Mouse (Mus musculus) kidney, adult 11 months (tissue): ENCODE measurements around the gene Arid3c.
A peak's percentile ranks its signal among the peaks of the same experiment; 100 is the strongest.
"Not testable (repeated sequence)": the region's sequence is repeated elsewhere in the genome, so short reads cannot be mapped to it uniquely, and the experiment has no call there.

Experiments
- DNase-seq: peaks from one replicate; pipeline ENCODE4 v3.0.0; 2022

The Arid3c gene

DNA sequence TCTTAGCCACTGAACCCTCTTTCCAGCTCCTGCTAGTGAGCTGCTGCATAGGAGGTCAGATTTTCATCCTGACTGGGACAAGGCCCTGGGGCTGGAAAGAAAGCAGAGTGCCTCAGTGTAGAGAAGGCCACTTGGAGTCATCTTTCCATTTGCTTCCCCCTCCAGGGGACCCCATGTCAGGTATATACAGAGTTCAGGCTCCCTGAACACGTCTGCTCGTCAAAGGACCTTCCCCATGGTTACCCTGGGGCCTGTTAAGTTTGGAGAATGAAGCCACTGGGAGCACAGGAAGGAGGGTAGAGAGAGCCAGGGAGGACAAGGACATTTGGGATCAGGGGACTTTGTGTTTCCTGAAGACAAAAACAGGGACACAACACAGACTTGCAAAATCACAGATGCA, 28.7 kb downstream of the Arid3c start:
- not testable (repeated sequence) for DNase-seq

DNA sequence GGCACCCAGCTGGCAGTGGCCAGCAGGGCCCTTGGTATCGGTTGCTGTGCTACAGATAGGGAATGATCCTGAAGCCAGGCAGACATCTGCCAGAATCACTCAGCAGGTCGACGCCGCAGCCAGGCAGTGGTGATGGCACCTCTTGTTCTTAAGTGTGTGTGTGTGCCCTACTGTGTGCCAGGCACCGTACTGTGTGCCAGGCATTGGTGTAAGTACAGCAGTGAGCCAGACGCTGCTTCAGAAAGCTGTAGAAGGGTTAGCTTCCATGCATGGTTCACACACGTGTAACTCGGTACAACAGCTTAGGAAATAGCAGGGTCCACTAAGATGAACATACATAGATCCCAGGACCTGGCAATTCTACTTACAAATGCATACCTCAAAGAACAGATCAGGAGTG, 30.7 kb downstream of the Arid3c start:
- DNase-seq: not testable (repeated sequence)

DNA sequence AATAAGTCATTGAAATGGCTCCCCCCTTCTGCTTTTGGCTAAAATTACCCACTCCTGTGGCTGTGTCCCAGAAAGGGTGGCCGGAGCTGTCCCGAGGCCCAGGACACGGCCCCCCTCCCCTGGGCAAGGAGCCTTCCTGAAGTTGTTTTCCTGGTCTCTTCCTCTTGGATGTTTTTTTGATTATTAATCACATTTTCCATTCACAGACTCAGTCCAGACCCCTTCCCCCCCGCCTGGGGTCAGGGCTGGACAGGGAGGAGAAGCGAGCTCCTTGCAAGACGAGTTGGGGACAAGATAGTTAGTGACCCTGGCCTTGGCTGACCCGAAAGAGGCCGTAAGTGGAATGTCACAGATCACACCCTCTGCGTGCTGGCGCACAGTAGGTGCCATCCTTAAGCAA, 31.2 kb downstream of the Arid3c start, which contains the start of gene Il11ra1:
Il11ra1 (plus strand) TSS at position 207 of the 400 bp plus-strand sequence.
- not testable (repeated sequence) for DNase-seq

DNA sequence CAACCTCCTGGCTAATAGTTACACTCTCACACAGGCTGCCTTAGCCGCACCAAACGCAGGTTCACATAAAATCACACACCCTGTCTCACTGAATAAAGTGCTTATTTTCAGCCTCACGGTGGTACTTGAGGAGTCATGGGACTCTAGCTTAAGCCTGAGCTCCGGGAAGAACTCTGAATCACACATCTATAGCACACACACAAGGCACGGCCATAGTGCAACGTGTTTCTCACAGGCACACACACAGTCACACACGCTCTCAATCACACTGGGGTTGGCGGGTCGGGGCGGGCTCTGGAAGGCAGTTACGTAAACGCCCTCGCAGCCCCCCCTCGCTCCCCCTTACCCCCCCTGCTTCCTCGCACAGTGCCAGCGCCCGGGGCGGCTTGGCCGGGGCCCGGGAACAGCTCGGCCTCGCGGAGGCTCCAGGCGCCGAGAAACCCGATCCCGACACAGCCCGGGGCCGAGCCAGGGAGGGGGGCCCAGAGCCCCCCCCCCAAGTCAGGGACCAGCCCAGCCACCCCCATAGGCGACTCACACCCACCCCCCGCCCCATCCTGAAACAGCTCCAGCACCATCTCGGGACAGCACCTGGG, 32.4 kb downstream of the Arid3c start:
- peak; percentile 33 for DNase-seq

DNA sequence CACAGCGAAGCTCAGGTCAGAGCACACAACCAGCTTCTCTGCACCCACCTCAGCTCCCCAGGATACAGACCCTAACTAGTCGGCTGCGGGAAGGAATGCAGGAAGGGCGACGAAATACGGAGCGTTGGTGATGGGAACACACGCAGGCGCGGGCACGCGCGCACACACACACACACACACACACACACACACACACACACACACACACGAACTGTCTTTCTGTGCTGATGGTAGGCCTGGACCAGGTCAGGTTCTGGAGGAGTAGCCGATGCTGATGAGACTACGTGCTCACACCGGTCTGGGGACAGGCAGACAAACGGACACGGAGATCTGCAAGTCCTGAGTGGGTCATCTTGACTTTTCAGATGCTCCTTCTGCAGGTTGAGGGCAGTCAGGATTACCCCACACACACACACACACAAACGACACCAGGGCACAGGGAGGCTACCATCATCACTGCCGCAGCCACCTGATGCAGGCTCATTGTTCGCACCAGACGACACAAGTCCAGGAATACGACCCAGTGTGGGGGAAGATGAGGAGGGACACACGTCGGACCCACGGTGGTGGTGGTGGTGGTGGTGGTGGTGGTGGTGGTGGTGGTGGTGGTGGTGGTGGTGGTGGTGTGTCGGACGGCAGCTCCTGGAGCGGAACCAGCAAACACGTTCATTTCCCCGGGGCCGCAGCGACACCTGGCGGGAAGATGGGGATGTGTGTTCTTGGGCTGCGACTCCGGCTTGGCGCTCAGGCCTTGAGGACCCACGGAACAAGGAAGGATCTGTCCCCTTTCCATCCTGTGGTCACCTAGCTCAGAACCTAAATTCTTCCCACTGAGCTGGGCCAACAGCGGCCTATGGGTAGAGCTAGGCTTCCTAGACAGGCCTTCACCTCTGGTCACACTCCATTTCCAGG, 33.8 kb downstream of the Arid3c start, which contains the start of gene Cntfr:
Cntfr (minus strand) TSS at position 160 of the 912 bp plus-strand sequence.
- DNase-seq: peak; percentile 62

DNA sequence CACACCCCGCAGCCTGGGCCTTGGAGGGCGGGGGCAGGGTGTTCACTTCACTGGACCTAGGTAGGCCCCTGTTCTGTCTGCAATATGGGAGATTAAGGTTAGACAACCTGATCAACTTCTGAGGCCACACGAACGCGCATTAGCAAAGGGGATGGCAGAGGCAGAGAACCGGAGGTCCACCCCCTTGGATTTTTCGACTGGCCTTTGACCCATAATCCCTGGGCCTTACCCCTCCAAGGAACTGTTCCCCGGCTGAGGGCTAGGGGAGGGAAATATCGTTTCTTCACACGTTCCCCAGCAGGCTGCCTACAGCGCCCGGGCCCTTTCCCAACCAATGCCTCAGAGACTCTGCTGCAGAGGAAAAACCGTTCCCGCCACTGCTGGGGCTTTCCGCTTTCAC, 34.5 kb downstream of the Arid3c start:
- DNase-seq: not testable (repeated sequence)

DNA sequence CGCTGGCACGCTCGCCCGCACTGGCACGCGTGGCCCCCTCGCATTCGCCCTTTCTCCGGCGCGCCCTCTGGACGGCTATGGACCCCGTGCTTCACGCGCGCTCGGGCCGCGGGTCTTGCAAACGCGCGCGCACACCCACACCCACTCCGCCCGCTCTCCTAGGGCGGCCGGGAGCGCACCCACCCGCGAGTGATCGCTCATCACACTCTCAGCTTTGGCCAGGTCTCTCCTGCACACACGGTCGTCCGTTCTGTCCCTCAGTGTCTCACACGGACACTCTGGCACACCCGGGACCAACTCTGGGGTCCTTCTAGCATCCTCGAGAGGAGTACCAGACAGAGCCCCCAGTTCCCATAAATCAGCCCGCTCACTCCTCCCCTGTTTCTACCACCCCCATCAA, 35.1 kb downstream of the Arid3c start:
- not testable (repeated sequence) for DNase-seq

DNA sequence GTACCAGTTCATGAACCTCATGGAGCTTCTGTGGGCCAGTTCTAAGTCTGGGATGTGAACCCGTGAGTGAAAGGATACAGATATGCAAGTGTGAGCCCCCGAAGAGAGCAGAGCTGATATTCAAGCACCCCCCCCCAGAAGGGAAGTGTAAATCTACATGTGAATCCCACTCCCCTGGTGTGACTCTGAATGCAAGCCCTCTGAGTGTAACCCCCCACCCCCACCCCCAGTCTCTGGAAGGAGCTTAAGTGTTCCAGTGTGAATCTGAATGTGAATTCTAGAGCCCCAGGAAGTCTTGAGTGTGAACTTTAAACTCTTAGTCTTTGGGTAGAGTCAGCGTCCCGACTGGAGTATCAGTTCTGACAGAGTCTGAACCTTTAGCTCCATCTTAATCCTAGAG, 37.4 kb downstream of the Arid3c start:
- not testable (repeated sequence) for DNase-seq

DNA sequence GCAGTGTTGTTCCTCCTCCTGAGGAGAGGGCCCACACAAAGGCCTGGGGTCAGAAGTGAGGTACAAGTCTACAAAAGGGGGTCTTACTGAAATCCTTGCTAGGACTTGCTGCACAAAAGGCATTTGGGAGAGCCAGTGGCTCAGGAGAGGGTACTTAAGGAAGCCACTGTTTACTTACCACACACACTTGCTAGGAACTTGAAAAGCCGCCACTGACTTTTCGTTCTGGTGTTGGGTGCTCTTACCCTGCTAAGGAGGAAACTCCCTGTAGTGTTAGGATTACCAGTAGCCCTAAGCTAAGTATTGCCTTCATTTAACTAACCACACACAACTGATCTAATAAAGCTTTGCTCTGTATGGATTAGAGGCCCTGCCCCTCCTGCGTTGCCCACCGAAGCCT, 40.9 kb downstream of the Arid3c start:
- DNase-seq: not testable (repeated sequence)

DNA sequence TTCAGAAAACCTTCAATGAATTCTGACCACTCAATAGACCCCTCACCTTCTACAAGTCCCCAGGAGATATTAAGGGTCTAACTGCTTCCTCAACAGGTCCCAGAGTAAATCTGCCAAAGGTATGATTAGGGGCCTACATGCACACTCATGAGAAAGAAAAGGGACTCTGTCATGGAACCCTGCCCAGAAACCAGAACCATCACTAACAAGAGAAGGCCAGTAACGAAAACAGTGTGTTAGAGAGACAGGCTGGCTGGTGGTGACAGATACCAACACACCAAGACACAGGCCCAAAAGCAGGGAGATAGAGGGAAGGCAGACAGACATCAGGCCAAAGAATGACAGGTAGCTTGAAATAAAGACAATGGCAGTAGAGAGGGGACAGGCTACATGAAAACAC, 42.4 kb downstream of the Arid3c start:
- not testable (repeated sequence) for DNase-seq

DNA sequence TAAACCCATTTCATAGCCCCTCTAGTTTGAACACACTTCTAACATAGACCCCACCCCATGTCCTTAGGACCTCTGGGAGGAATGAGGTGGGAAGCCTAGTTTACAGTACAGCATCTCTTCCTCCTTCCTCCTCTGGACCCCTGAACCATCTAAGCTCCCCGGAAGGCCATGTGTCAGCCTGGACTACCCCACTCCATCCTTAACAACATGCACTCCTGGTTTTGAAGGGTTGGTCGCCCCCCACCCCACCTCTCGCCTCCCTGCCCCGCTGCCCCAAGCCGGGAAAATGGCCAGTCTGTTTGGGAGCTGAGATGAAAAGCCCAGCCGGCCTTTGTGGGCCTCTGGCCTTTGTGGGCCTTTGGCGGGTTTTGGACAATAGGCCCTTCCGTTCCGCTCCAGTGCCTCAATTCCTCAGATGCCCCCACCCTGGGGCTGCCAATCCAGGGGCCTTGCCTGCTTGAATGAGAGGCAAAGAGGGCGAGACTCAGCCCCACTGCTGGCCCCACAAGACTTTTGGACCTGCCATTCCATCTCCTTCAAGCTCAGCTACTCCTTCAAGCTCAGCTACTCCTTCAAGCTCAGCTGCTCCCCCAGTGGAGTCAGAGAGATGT, 45.0 kb downstream of the Arid3c start:
- not testable (repeated sequence) for DNase-seq

DNA sequence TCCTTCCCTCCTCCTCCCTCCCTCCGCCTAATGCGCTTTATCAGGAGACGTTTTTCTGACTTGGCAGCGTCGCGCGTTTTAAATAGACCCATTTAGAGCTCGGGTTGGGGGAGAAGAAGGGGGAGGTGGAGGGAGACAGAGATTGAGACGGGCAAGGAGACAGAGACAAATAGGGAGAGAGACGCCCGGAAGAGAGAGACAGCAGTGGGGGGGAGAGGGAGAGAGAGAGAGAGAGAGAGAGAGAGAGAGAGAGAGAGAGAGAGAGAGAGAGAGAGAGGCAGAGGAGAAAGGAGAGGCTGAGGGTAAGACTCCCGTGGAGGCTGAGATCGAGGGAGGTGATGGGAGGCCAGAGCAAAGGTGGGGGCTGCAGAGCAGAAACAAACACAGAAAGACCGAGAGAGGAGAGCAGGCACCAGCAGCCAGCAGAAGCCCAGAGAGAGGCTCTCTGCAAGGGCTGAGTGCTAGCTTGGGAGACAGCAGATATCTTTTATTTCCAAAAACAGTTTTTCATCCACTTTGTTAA, 46.0 kb downstream of the Arid3c start:
- DNase-seq: not testable (repeated sequence)

DNA sequence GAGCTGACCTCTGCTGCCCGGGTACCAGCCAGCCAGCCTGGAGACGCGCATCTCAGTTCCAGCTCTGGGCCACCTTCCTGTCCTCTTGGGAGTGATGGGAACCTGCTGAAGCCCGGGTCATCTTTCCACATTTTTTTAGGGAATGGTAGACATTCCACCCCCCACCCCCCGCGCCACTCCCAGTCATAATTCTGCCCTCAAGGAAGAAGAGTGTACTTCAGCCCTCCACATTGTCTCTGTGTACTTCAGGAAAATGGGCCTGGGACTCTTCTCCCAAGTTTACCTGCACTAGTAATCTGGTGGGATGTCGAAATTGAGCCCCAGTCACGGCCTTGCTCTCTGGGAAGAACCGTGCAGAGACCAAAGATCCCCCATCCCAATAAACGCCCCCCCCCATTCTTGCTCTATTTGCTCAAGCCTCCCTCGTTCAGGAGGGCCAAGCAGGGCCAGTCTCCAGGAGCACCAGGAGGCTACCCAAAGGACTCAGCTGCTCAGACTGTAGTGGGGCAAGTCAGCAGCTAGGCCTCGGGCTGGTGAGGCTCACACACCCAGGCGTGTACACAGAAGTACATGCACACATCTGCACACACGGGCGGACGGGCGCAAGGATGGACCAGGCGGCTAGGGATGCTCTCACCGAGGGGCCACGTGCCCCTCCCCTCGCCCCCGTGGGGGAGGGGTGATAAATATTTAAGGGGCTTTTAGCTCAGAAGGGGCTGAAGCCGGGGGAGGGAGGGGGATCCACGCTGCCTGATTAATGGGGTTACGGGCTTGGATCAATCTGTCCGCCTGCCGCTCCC, 46.6 kb downstream of the Arid3c start:
- DNase-seq: not testable (repeated sequence)

DNA sequence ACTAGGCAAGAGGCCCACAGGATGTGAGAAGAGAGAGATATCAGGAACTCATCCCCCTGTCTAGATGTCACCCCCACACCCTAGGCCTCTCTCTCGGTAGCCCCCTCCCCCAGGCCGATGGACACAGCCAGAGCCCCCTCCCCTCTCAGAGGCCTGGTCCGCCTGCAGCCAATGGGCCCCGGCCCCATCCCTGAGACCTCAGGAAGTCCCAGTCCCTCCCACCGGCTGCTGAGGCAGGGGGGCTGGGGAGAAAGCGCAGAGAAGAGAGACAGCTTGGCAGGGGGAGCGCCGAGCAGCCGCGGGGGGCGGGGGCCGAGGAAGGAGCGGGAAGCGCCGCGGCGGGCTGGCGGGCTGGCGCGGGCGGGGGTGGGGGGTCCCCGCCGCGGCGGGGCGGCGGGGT, 47.6 kb downstream of the Arid3c start:
- DNase-seq: not testable (repeated sequence)

DNA sequence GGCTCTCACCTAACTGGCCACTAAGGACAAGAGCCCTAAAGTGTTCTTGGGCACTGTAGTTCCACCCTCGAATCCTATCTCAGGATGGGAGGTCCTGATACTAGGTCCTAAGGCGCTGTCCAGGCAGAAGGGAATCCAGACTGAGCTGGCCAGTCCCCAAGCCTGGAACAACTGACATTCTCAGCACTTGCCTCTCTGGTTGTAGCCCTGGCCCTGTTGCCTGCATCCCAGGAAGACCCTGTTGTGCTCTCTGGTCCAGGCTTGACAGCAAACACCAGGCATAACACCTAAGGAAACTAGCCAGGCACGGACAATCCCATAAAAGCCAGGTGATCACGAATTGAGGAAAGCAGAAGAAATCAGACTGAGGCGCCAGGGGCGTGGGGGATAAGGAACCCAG, 48.2 kb downstream of the Arid3c start:
- no peak for DNase-seq

DNA sequence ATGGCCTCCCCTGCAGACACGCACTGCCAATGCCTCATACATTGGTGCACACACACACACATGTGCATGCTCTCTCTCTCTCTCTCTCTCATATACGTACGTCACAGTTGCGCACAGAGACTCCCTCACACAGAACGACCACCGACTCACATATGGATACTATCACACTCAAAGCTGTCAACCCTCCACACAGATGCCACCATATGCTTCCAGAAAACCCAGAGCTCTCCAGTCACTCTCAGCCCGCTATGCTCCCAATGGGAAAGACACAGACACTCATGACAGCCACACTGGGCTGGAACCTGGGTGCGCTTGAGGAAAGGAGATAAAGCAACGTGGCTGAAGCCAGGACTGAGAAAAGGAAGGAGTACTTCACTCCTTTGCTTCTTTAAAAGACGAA, 49.0 kb downstream of the Arid3c start:
- no peak for DNase-seq

DNA sequence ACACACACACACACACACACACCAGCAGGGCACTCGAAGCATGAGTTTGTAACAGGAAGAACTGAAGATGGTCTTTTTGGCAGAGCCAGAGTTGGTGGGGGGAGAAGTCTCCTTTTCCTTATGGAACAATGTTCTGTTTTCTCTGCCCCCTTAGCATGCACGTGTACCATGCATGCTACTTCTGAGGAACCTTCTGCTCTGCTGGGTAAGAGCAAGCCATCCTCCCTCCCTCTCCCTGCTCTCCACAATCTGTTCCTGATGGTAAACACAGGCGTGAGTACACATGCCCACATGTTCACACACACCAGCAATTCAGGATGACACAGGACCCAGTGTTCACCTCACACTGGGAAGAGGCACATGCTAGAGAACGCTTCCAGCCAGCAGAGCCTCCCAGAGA, 49.8 kb downstream of the Arid3c start:
- DNase-seq: no peak

DNA sequence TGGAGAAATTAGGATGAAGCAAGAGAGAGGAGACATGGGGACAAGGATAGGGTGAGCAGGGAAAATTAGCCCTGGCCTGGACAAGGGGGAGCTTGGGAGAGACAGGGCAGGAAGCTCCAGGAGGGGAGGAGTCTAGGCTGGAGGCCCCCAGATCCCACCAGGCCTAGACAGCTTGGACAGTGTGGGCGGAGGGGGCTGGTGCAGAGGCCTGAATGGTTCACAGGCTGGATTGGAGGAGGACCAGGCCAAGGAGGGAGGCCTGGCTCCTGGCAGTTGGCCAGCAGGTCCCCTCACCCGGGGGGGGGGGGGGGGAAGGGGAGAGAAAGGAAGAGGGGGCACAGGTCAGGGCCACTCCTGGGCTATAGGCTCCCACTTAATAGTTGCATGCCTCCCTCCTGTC, 51.7 kb downstream of the Arid3c start:
- DNase-seq: no peak

DNA sequence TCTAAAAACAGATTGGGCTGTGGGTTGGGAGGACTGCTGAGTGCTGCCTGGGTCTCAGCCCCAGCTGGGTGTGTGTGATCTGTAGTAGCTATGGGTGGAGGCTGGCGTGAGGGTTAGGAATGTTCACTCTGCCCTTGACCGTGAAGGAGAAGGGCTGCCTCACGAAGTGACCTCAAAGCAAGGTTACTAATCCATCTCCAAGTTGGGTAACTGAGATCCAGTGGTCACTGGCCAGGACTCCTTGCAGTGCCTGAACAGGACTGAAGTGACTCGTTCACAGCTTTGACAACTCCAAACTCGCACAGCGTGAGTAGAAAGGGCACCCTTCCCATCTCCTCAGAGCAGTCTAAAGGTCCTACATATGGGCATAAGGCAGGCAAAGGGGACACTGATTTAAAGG, 52.1 kb downstream of the Arid3c start:
- DNase-seq: no peak

DNA sequence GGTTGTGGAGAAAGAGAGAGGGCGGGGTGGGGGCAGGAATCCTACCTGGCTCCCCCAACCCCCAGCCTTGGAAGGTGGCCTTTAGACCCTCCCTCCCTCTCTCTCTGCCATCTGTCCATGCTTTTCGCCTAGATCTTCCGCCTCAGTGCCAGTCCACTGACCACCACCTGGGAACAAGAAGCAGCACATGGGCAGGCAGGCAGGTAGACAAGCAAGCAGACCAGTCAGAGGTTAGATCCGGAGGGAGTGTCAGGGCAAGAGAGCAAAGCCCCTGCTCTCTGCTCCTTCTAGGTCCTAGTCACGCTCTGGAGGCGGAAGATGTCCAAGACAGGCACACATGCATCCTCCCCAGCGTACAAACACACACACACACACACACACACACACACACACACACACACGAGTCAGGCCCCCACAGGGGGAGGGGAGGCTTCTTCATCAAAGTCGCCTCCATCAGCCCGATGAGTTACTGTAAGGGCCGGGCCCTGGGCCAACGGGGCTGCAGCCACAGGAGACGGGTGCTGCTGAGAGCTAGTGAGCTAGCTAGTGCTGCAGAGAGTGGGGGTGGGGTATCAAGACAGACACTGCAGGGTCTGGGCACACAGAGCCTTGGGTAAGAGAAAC, 53.8 kb downstream of the Arid3c start:
- DNase-seq: peak; percentile 68

DNA sequence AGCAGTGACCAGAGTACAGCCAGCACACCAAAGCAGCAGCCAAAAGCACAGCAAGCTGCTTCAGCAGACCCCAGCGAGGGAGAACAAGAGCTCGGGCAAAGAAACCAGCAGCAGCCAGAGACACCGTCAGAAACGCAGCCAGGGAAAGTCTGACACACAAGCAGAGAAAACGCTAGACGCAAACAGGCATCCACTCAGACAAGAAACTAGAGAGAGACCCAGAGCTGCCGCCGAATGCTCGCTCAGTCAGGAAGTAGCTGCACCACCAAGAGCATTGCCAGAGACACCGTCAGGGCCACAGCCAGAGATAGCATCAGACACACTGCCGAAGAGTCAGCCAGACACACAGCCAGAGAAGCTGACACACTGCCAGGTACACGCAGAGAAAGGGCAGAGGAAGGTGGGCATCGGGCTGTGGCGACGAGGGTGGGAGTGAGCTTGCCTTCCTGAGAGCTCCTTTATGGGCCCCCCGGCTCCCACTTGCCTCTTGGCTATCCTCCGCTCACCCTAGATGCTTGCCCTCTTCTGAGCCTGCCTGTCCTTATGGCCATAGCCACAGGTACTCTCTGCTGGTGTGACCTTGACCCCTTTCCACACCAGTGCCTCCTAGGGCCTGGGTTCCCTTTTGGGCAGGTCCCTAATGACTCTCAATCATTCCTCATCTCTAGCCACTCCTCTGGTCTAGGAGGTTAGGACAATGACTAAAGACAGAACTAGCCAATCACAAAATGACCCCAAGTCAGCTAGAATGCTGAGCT, 54.5 kb downstream of the Arid3c start:
- DNase-seq: no peak
